Mouse (Mus musculus) hindbrain, postnatal 0 days (tissue): ENCODE results near the gene Il31ra. TPM values are rescaled to one million over a fixed set of nuclear protein-coding genes. Genes with fewer than 3 reads are reported as not detected.

Source experiments
- ATAC-seq: fragments of 200-750 bp; cut with Nextera tagmentation; 2 replicates; pipeline ENCODE4 v1.8.0; 2017; ENCODE audit warnings: mild to moderate bottlenecking, moderate TSS enrichment, moderate library complexity
- DNase-seq: peaks from one replicate; pipeline ENCODE4 v3.0.0-alpha.2; 2015; ENCODE audit warnings: low spot score
- H3K27ac ChIP-seq: fragments of 300-500 bp; sonication (generic); 2 replicates; pipeline ENCODE4 v1.5.1; 2014; ENCODE audit warnings: mild to moderate bottlenecking
- H3K27me3 ChIP-seq: fragments of 300-500 bp; sonication (generic); 2 replicates; pipeline ENCODE4 v1.6.1; 2014; ENCODE audit warnings: low read length, mixed read lengths; ENCODE audit not compliant: insufficient read depth
- H3K36me3 ChIP-seq: fragments of 300-500 bp; sonication (generic); 2 replicates; pipeline ENCODE4 v1.6.1; 2014; ENCODE audit warnings: low read length, mixed read lengths; ENCODE audit not compliant: insufficient read depth
- H3K4me1 ChIP-seq: fragments of 300-500 bp; sonication (generic); 2 replicates; pipeline ENCODE4 v1.6.1; 2014; ENCODE audit warnings: antibody characterized with exemption, low read length, mixed read lengths; ENCODE audit not compliant: insufficient read depth
- H3K4me2 ChIP-seq: fragments of 300-500 bp; sonication (generic); 2 replicates; pipeline ENCODE4 v1.6.1; 2014; ENCODE audit warnings: low read depth, mild to moderate bottlenecking, low read length, moderate library complexity, mixed read lengths
- H3K4me3 ChIP-seq: fragments of 300-500 bp; sonication (generic); 2 replicates; pipeline ENCODE4 v1.5.1; 2014; ENCODE audit warnings: low read length
- H3K9ac ChIP-seq: fragments of 300-500 bp; sonication (generic); replicated peaks from 2 replicates; pipeline ENCODE4 v1.6.1; 2014; ENCODE audit warnings: mild to moderate bottlenecking, low read length, moderate library complexity, mixed read lengths
- H3K9me3 ChIP-seq: fragments of 300-500 bp; sonication (generic); 2 replicates; pipeline ENCODE4 v1.6.1; 2016; ENCODE audit warnings: low read length, mixed read lengths
- CTCF ChIP-seq: IDR thresholded peaks from 2 replicates; pipeline ENCODE4 v1.5.1; 2016; ENCODE audit warnings: antibody characterized with exemption, control low read depth, low read depth
- WGBS: fragments of 180-500 bp; shearing (Covaris S2); extraction: QIAGEN DNeasy Blood & Tissue Kit; methylation state at CpG from one replicate; pipeline ENCODE4 v1.1.7; 2014; 5-methylcytosine and 5-hydroxymethylcytosine counted together
- polyA plus RNA-seq: library from polyadenylated mRNA; unstranded; fragments of >200 nt; fragmentation: Nextera tagmentation; extraction: Ambion mirVana; gene quantifications from 2 replicates; pipeline ENCODE4 v1.2.1, GENCODE M21; 2015
- total RNA-seq: library from RNA; depleted of rRNA; stranded (reverse); fragments of >200 nt; gene quantifications from 2 replicates; pipeline ENCODE4 v1.2.3, GENCODE M21; 2014

The Il31ra gene
- total and polyA plus RNA-seq, 2 experiments from 2014 or later: not detected

DNA sequence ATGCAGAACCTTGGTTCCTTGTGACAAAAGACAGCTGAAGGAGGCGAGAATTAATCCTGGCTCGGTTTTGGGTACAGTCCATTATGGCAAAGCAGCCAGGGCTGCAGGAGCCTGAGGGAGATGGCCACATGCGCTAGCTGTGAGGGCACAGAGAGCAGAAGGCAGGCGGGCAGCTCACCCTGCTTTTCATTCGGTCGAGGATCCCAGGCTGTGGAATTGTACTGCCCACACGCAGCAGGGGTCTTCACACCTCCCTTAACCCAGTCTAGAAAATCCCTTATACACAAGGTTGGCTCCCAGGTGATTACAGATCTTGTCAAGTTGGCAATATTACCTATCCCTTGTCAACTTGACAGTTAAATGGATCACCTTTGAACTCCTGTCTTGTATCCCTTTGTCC is 29.5 kb upstream of the Il31ra start:
- Histone ChIP-seq H3K27ac (no peak overlapping the region), H3K4me1 (no peaks in the 10 kb centered on the region), H3K4me2 (no peak overlapping the region), H3K4me3 (no peak overlapping the region), H3K9ac (no peak overlapping the region), H3K27me3 (no peaks in the 10 kb centered on the region), H3K9me3 (no peaks in the 10 kb centered on the region), H3K36me3 (no peaks in the 10 kb centered on the region)
- DNase-seq (no peak), ATAC-seq (no peak)
- no peak for TF ChIP-seq CTCF
- 49% methylated on average over 7 of the region's 7 CpGs for WGBS

DNA sequence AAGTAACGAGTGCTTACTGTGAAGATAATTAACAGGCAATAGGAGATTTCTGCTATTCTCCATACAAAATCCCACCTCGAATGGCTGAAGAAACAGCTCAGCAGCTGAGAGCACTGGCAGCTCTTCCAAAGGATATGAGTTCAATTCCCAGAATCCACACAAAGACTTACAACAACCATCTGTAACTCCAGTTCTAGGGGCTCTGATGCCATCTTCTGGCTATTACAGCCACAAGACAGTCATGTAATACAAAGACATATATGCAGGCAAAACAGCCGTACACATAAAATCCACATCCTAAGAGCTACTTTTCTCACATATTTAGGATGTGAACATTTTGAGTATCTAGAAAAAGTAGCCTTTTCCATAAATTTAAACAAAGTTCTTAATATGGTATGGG is 27.4 kb upstream of the Il31ra start:
- Histone ChIP-seq H3K27me3 (no peaks in the 10 kb centered on the region), H3K4me2 (no peak overlapping the region), H3K36me3 (no peaks in the 10 kb centered on the region), H3K4me3 (no peak overlapping the region), H3K9ac (no peak overlapping the region), H3K27ac (no peak overlapping the region), H3K9me3 (no peaks in the 10 kb centered on the region), H3K4me1 (no peaks in the 10 kb centered on the region)
- no peak for TF ChIP-seq CTCF
- DNase-seq: peak; percentile 9
- 81% methylated on average over 3 of the region's 3 CpGs for WGBS
- ATAC-seq: no peak

GRCm38 (mm10) chr13:112608606-112609005 is 14.4 kb upstream of the Il31ra start:
- no peak overlapping the region for H3K4me2 ChIP-seq
- no peaks in the 10 kb centered on the region for H3K4me1 ChIP-seq
- no peak for ATAC-seq
- H3K27me3 ChIP-seq: no peaks in the 10 kb centered on the region
- 93% methylated on average over 3 of the region's 3 CpGs for WGBS
- no peaks in the 10 kb centered on the region for H3K9me3 ChIP-seq
- TF ChIP-seq CTCF: no peak
- DNase-seq: no peak
- no peaks in the 10 kb centered on the region for H3K36me3 ChIP-seq
- no peak overlapping the region for H3K27ac ChIP-seq
- no peak overlapping the region for H3K4me3 ChIP-seq
- H3K9ac ChIP-seq: no peak overlapping the region

DNA sequence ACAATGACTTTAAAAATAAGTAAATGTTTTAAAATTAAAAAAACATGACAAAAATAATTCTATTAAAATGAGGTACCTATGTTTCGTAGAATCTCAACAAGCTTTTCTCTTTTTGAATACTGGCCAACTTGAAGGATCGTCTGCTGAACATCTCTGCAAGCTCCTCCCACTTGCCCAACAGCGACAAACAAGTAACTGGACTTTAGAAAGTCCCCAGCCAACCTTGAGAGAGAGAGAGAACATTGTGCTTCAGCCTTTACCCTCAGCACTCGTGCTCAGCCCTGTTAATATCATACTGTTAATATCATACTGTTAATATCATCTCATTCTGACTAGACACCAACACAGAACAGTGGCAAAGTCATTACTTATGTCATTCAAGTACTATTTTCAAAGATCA is 10.3 kb upstream of the Il31ra start:
- H3K36me3 ChIP-seq: no peaks in the 10 kb centered on the region
- DNase-seq: no peak
- no peak overlapping the region for H3K27ac ChIP-seq
- H3K4me1 ChIP-seq: no peaks in the 10 kb centered on the region
- no peak for TF ChIP-seq CTCF
- H3K9ac ChIP-seq: no peak overlapping the region
- WGBS: 64% methylated on average over 4 of the region's 4 CpGs
- no peaks in the 10 kb centered on the region for H3K27me3 ChIP-seq
- H3K9me3 ChIP-seq: no peaks in the 10 kb centered on the region
- H3K4me3 ChIP-seq: no peak overlapping the region
- no peak for ATAC-seq
- no peak overlapping the region for H3K4me2 ChIP-seq

DNA sequence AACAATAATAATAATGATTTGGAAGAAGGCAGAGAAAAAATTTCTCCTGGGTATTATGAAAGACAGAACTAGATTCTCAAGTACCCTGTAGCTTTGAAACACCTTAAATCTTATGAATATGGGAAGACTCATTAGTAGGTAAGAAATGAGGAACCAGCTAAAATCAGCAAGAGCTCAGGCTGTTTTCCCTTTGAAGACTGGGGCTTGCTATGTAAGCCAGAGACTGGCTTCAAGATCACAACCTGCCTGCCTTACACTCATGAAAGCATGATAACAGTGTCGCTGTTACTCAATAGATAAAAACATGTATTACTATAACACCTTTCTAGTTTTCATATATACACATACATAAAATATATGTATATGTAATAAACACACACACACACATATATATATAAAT is 9.7 kb upstream of the Il31ra start:
- 100% methylated on average over 1 of the region's 1 CpGs for WGBS
- no peaks in the 10 kb centered on the region for H3K27me3 ChIP-seq
- no peaks in the 10 kb centered on the region for H3K9me3 ChIP-seq
- H3K27ac ChIP-seq: no peak overlapping the region
- H3K4me1 ChIP-seq: no peaks in the 10 kb centered on the region
- no peak for TF ChIP-seq CTCF
- H3K4me3 ChIP-seq: no peak overlapping the region
- no peaks in the 10 kb centered on the region for H3K36me3 ChIP-seq
- ATAC-seq (no peak), DNase-seq (no peak)
- no peak overlapping the region for H3K4me2 ChIP-seq
- H3K9ac ChIP-seq: no peak overlapping the region

- Histone ChIP-seq H3K9ac (no peak overlapping the region), H3K27ac (no peak overlapping the region), H3K4me2 (no peak overlapping the region), H3K36me3 (no peaks in the 10 kb centered on the region), H3K9me3 (no peaks in the 10 kb centered on the region), H3K4me1 (no peaks in the 10 kb centered on the region), H3K4me3 (no peak overlapping the region), H3K27me3 (no peaks in the 10 kb centered on the region)
- no peak for DNase-seq
- TF ChIP-seq CTCF: no peak
- WGBS: 91% methylated on average over 2 of the region's 2 CpGs
- no peak for ATAC-seq
Measured at GRCm38 (mm10) chr13:112602607-112603006, 8.4 kb upstream of the Il31ra start.

GRCm38 (mm10) chr13:112590254-112590653 is 3.9 kb downstream of the Il31ra start:
- no peak for DNase-seq
- Histone ChIP-seq H3K27me3 (no peaks in the 10 kb centered on the region), H3K4me2 (no peak overlapping the region), H3K9ac (no peak overlapping the region), H3K27ac (no peak overlapping the region), H3K9me3 (no peaks in the 10 kb centered on the region), H3K4me3 (no peak overlapping the region), H3K4me1 (no peaks in the 10 kb centered on the region), H3K36me3 (no peaks in the 10 kb centered on the region)
- WGBS: 44% methylated on average over 2 of the region's 2 CpGs
- TF ChIP-seq CTCF: no peak
- no peak for ATAC-seq
